Mouse (Mus musculus) intestine, embryonic 16.5 days (tissue): Measurements from ENCODE around the gene Rad51b. TPM values are rescaled to one million over a fixed set of nuclear protein-coding genes. Genes with fewer than 3 reads are reported as not detected.
A peak's percentile ranks its signal among the peaks of the same experiment; 100 is the strongest.

Experiments used
- ATAC-seq: fragments of 200-750 bp; cut with Nextera tagmentation; 2 replicates; pipeline ENCODE4 v1.8.0; 2017; ENCODE audit warnings: moderate TSS enrichment, moderate library complexity
- H3K27ac ChIP-seq: fragments of 300-500 bp; sonication (generic); 2 replicates; pipeline ENCODE4 v1.5.1; 2014; ENCODE audit warnings: mild to moderate bottlenecking, low read length
- H3K27me3 ChIP-seq: fragments of 300-500 bp; sonication (generic); replicated peaks from 2 replicates; pipeline ENCODE4 v1.6.1; 2014; ENCODE audit warnings: low read length, control low read depth, mixed read lengths; ENCODE audit not compliant: control insufficient read depth, insufficient read depth
- H3K36me3 ChIP-seq: fragments of 300-500 bp; sonication (generic); 2 replicates; pipeline ENCODE4 v1.6.1; 2014; ENCODE audit warnings: low read length, control low read depth; ENCODE audit not compliant: control insufficient read depth, insufficient read depth
- H3K4me1 ChIP-seq: fragments of 300-500 bp; sonication (generic); 2 replicates; pipeline ENCODE4 v1.6.1; 2014; ENCODE audit warnings: low read length, control low read depth, mixed read lengths; ENCODE audit not compliant: control insufficient read depth, insufficient read depth
- H3K4me2 ChIP-seq: fragments of 300-500 bp; sonication (generic); 2 replicates; pipeline ENCODE4 v1.6.1; 2014; ENCODE audit warnings: low read depth, low read length, control low read depth
- H3K4me3 ChIP-seq: fragments of 300-500 bp; sonication (generic); 2 replicates; pipeline ENCODE4 v1.5.1; 2014; ENCODE audit warnings: mild to moderate bottlenecking, low read length
- H3K9ac ChIP-seq: fragments of 300-500 bp; sonication (generic); 2 replicates; pipeline ENCODE4 v1.6.1; 2014; ENCODE audit warnings: low read depth, low read length
- H3K9me3 ChIP-seq: fragments of 300-500 bp; sonication (generic); 2 replicates; pipeline ENCODE4 v1.6.1; 2016; ENCODE audit warnings: low read length, control low read depth; ENCODE audit not compliant: control insufficient read depth
- WGBS: fragments of 180-500 bp; shearing (Covaris S2); extraction: QIAGEN DNeasy Blood & Tissue Kit; methylation state at CpG from one replicate; pipeline ENCODE4 v1.1.7; 2014; 5-methylcytosine and 5-hydroxymethylcytosine counted together
- polyA plus RNA-seq: library from polyadenylated mRNA; unstranded; fragments of >200 nt; fragmentation: Nextera tagmentation; extraction: Ambion mirVana; gene quantifications from 2 replicates; pipeline ENCODE4 v1.2.1, GENCODE M21; 2015

Gene Rad51b
- polyA plus RNA-seq, 1 experiment from 2014 or later, result 6.8 TPM

GRCm38 (mm10) chr12:79676896-79677295 lies 379.8 kb downstream of the Rad51b start:
- H3K9ac ChIP-seq, result no peak overlapping the region
- 59% methylated on average over 5 of the region's 5 CpGs for WGBS
- no peaks in the 10 kb centered on the region for H3K27me3 ChIP-seq
- no peaks in the 10 kb centered on the region for H3K9me3 ChIP-seq
- 0 out of 2 replicates have a peak overlapping the region, but pooled peaks have one; percentile 23 for H3K27ac ChIP-seq
- H3K36me3 ChIP-seq, result no peaks in the 10 kb centered on the region
- H3K4me3 ChIP-seq, result no peak overlapping the region
- peaks cover 30% of the 10 kb centered on the region for H3K4me1 ChIP-seq
- no peak overlapping the region for H3K4me2 ChIP-seq
- ATAC-seq, result no peak

GRCm38 (mm10) chr12:79679251-79679901 lies 382.3 kb downstream of the Rad51b start:
- H3K27me3 ChIP-seq, result no peaks in the 10 kb centered on the region
- no peaks in the 10 kb centered on the region for H3K36me3 ChIP-seq
- H3K9me3 ChIP-seq, result no peaks in the 10 kb centered on the region
- no peak for ATAC-seq
- peaks cover 30% of the 10 kb centered on the region for H3K4me1 ChIP-seq
- 61% methylated on average over 11 of the region's 11 CpGs for WGBS
- H3K4me3 ChIP-seq, result no peak overlapping the region
- H3K9ac ChIP-seq, result 0 out of 2 replicates have a peak overlapping the region, but pooled peaks have one; percentile 6
- no peak overlapping the region for H3K4me2 ChIP-seq
- peak overlapping the region; percentile 55 for H3K27ac ChIP-seq

GRCm38 (mm10) chr12:79679941-79680697 lies 383.0 kb downstream of the Rad51b start:
- no peaks in the 10 kb centered on the region for H3K27me3 ChIP-seq
- H3K36me3 ChIP-seq, result no peaks in the 10 kb centered on the region
- no peaks in the 10 kb centered on the region for H3K9me3 ChIP-seq
- H3K4me2 ChIP-seq, result no peak overlapping the region
- H3K9ac ChIP-seq, result no peak overlapping the region
- no peak overlapping the region for H3K4me3 ChIP-seq
- WGBS, result 81% methylated on average over 9 of the region's 9 CpGs
- H3K4me1 ChIP-seq, result peaks cover 28% of the 10 kb centered on the region
- no peak for ATAC-seq
- H3K27ac ChIP-seq, result peak overlapping the region; percentile 55

- WGBS, result 66% methylated on average over 3 of the region's 3 CpGs
- Histone ChIP-seq H3K27me3 (no peaks in the 10 kb centered on the region), H3K36me3 (no peaks in the 10 kb centered on the region), H3K9me3 (no peaks in the 10 kb centered on the region), H3K9ac (no peak overlapping the region), H3K4me2 (no peak overlapping the region), H3K4me1 (peaks cover 24% of the 10 kb centered on the region), H3K4me3 (no peak overlapping the region), H3K27ac (peak overlapping the region; percentile 55; the same call in 1 of the 2 replicates)
- no peak for ATAC-seq
These were observed 383.6 kb downstream of the Rad51b start for GRCm38 (mm10) chr12:79680698-79681072.

- no peak for ATAC-seq
- Histone ChIP-seq H3K4me3 (no peak overlapping the region), H3K27me3 (no peaks in the 10 kb centered on the region), H3K36me3 (no peaks in the 10 kb centered on the region), H3K27ac (no peak overlapping the region), H3K9me3 (no peaks in the 10 kb centered on the region), H3K4me1 (peaks cover 19% of the 10 kb centered on the region), H3K4me2 (no peak overlapping the region), H3K9ac (no peak overlapping the region)
- WGBS, result 89% methylated on average over 6 of the region's 6 CpGs
These were observed 384.5 kb downstream of the Rad51b start for GRCm38 (mm10) chr12:79681571-79681970.

- Histone ChIP-seq H3K4me3 (no peak overlapping the region), H3K27me3 (no peaks in the 10 kb centered on the region), H3K36me3 (no peaks in the 10 kb centered on the region), H3K27ac (peak overlapping the region; percentile 50), H3K4me2 (no peak overlapping the region), H3K9me3 (no peaks in the 10 kb centered on the region), H3K4me1 (peaks cover 20% of the 10 kb centered on the region), H3K9ac (no peak overlapping the region)
- ATAC-seq, result peak; percentile 15; the same call in 1 of the 2 replicates
- 39% methylated on average over 3 of the region's 3 CpGs for WGBS
These were observed 386.3 kb downstream of the Rad51b start for GRCm38 (mm10) chr12:79683350-79683749.

- ATAC-seq, result peak; percentile 73; the same call in 1 of the 2 replicates
- Histone ChIP-seq H3K4me1 (peaks cover 20% of the 10 kb centered on the region), H3K4me2 (no peak overlapping the region), H3K9me3 (no peaks in the 10 kb centered on the region), H3K36me3 (no peaks in the 10 kb centered on the region), H3K9ac (no peak overlapping the region), H3K4me3 (no peak overlapping the region), H3K27me3 (no peaks in the 10 kb centered on the region), H3K27ac (peak overlapping the region; percentile 29; the same call in 1 of the 2 replicates)
- 33% methylated on average over 4 of the region's 4 CpGs for WGBS
These were observed 386.7 kb downstream of the Rad51b start for GRCm38 (mm10) chr12:79683759-79684158.

GRCm38 (mm10) chr12:79684338-79684737 lies 387.3 kb downstream of the Rad51b start:
- Histone ChIP-seq H3K4me3 (no peak overlapping the region), H3K36me3 (no peaks in the 10 kb centered on the region), H3K4me2 (no peak overlapping the region), H3K27ac (peak overlapping the region; percentile 29), H3K4me1 (peaks cover 15% of the 10 kb centered on the region), H3K27me3 (no peaks in the 10 kb centered on the region), H3K9me3 (no peaks in the 10 kb centered on the region), H3K9ac (no peak overlapping the region)
- WGBS, result 84% methylated on average over 2 of the region's 2 CpGs
- no peak for ATAC-seq

- Histone ChIP-seq H3K4me3 (no peak overlapping the region), H3K27ac (no peak overlapping the region), H3K9me3 (no peaks in the 10 kb centered on the region), H3K9ac (no peak overlapping the region), H3K36me3 (no peaks in the 10 kb centered on the region), H3K27me3 (no peaks in the 10 kb centered on the region), H3K4me1 (peaks cover 5% of the 10 kb centered on the region), H3K4me2 (no peak overlapping the region)
- WGBS, result 81% methylated on average over 9 of the region's 9 CpGs
- no peak for ATAC-seq
These were observed 389.7 kb downstream of the Rad51b start for GRCm38 (mm10) chr12:79686594-79687325.
